Mouse (Mus musculus): Measurements from ENCODE around the gene Lgals1. TPM values are rescaled to one million over a fixed set of nuclear protein-coding genes. Genes with fewer than 3 reads are reported as not detected.

The Lgals1 gene
- polyA plus RNA-seq, 1 experiment from 2014 or later, result 2,795 TPM

- Histone ChIP-seq H3K4me2 (no peak overlapping the region), H3K36me3 (peaks cover 30% of the 10 kb centered on the region), H3K4me3 (no peak overlapping the region), H3K4me1 (peaks cover 83% of the 10 kb centered on the region), H3K27me3 (no peaks in the 10 kb centered on the region), H3K27ac (no peak overlapping the region), H3K9ac (no peak overlapping the region), H3K9me3 (no peaks in the 10 kb centered on the region)
- no peak for ATAC-seq (ENCODE audit: insufficient number of reproducible peaks, low FRiP score, low TSS enrichment, low read depth)
- WGBS, result 89% methylated on average over 4 of the region's 4 CpGs
Measured at GRCm38 (mm10) chr15:78897488-78897887, 29.0 kb upstream of the Lgals1 start.

- Histone ChIP-seq H3K4me3 (peak overlapping the region; percentile 85), H3K4me1 (peaks cover 83% of the 10 kb centered on the region), H3K9me3 (no peaks in the 10 kb centered on the region), H3K27me3 (no peaks in the 10 kb centered on the region), H3K4me2 (peak overlapping the region; percentile 76), H3K27ac (peak overlapping the region; percentile 82), H3K9ac (no peak overlapping the region), H3K36me3 (peaks cover 29% of the 10 kb centered on the region)
- 48% methylated on average over 6 of the region's 6 CpGs for WGBS
- ATAC-seq (ENCODE audit: insufficient number of reproducible peaks, low FRiP score, low TSS enrichment, low read depth), result no peak
Measured at GRCm38 (mm10) chr15:78898507-78899001, 28.0 kb upstream of the Lgals1 start.

GRCm38 (mm10) chr15:78899409-78899739 is 27.2 kb upstream of the Lgals1 start, which contains the start of gene Gm49510:
Gm49510 (plus strand) TSS chr15:78899667.
- ATAC-seq (ENCODE audit: insufficient number of reproducible peaks, low FRiP score, low TSS enrichment, low read depth), result no peak
- Histone ChIP-seq H3K9ac (peak within 1 kb of the TSS; percentile 81), H3K27ac (peak within 1 kb of the TSS; percentile 82), H3K9me3 (no peaks in the 10 kb centered on the region), H3K36me3 (peaks cover 31% of the 10 kb centered on the region), H3K4me2 (peak within 1 kb of the TSS; percentile 76), H3K4me3 (peak within 1 kb of the TSS; percentile 85), H3K4me1 (peaks cover 76% of the 10 kb centered on the region), H3K27me3 (no peaks in the 10 kb centered on the region)
- under 1% methylated on average over 20 of the region's 20 CpGs for WGBS

GRCm38 (mm10) chr15:78899740-78900584 is 26.6 kb upstream of the Lgals1 start, which contains the start of gene Sh3bp1:
Sh3bp1 (plus strand) TSS chr15:78899768.
- H3K27me3 ChIP-seq, result no peaks in the 10 kb centered on the region
- peak within 1 kb of the TSS; percentile 82 for H3K27ac ChIP-seq
- WGBS, result under 1% methylated on average over 47 of the region's 47 CpGs
- peak within 1 kb of the TSS; percentile 85 for H3K4me3 ChIP-seq
- ATAC-seq (ENCODE audit: insufficient number of reproducible peaks, low FRiP score, low TSS enrichment, low read depth), result peak; percentile 46; the same call in 1 of the 2 replicates
- H3K4me2 ChIP-seq, result peak within 1 kb of the TSS; percentile 76
- H3K9ac ChIP-seq, result peak within 1 kb of the TSS; percentile 81
- H3K9me3 ChIP-seq, result no peaks in the 10 kb centered on the region
- H3K36me3 ChIP-seq, result peaks cover 35% of the 10 kb centered on the region
- peaks cover 70% of the 10 kb centered on the region for H3K4me1 ChIP-seq

DNA sequence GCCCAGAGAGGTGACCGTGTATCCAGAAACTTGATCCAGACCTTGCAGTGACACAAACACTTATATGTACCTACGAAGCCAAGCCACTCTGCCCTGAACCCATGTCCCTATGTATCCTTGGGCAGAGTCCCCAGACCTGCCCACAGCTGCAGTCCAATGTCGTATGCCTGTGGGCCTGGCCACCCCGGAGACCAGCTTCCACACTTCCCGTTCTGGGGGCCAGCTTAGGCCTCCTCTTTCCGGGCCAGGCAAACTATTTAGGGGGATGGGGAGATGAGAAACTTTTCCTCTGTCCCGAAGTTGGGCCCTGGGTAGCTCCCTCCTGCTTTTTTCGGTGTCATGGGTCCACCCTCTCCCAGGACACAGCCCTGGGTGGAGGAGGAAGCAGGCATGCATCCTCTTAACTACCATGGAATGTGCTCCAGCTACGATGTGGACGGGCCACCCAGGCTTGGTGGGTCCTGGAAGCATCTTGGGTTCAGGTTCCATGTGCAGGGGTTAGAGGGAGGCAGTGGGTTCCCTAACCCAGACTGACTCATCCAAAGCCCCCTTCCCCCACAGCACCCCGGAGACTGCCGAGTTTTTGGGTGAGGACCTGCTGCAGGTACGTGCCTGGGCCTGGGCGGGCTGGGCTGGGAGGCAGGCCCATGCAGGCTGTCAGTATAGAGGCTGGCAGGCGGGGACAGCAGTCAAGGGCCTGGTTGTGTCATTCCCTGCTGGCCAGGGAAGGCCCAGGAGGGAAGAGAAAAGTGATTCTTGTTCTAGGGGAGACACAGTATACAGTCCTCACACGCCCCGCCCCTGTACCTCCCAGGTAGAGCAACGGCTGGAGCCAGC is 25.7 kb upstream of the Lgals1 start:
- Histone ChIP-seq H3K4me2 (peak overlapping the region; percentile 76), H3K4me3 (peak overlapping the region; percentile 85), H3K9me3 (no peaks in the 10 kb centered on the region), H3K36me3 (peaks cover 37% of the 10 kb centered on the region), H3K4me1 (peaks cover 62% of the 10 kb centered on the region), H3K9ac (peak overlapping the region; percentile 81), H3K27me3 (no peaks in the 10 kb centered on the region), H3K27ac (peak overlapping the region; percentile 82)
- ATAC-seq (ENCODE audit: insufficient number of reproducible peaks, low FRiP score, low TSS enrichment, low read depth), result peak; percentile 3; the same call in 1 of the 2 replicates
- 9% methylated on average over 18 of the region's 18 CpGs for WGBS

DNA sequence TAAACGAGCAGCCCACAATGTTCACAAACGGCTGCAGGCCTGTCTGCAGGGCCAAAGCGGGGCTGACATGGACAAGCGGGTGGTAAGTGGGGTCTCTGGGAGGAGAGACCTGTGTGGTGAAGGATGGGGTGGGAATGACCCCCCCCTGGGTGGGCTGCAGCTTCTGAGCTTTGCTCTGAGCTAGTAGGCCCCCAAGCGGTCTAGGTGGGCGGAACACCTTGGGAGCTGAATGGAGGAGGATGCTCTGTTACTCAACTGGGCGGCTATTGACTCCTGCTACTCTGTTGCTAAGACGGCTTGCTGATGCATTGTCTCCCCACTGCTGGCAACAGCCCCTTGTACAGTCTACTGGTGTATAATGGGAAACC is 25.1 kb upstream of the Lgals1 start:
- no peaks in the 10 kb centered on the region for H3K27me3 ChIP-seq
- peaks cover 57% of the 10 kb centered on the region for H3K4me1 ChIP-seq
- H3K27ac ChIP-seq, result peak overlapping the region; percentile 82
- H3K9me3 ChIP-seq, result no peaks in the 10 kb centered on the region
- no peak for ATAC-seq (ENCODE audit: insufficient number of reproducible peaks, low FRiP score, low TSS enrichment, low read depth)
- H3K9ac ChIP-seq, result peak overlapping the region; percentile 81; the same call in 1 of the 2 replicates
- H3K4me3 ChIP-seq, result peak overlapping the region; percentile 85
- peaks cover 43% of the 10 kb centered on the region for H3K36me3 ChIP-seq
- WGBS, result 37% methylated on average over 8 of the region's 8 CpGs
- peak overlapping the region; percentile 76 for H3K4me2 ChIP-seq

GRCm38 (mm10) chr15:78903243-78903642 is 23.3 kb upstream of the Lgals1 start:
- H3K4me2 ChIP-seq, result 0 out of 2 replicates have a peak overlapping the region, but pooled peaks have one; percentile 2
- peaks cover 44% of the 10 kb centered on the region for H3K4me1 ChIP-seq
- 11% methylated on average over 2 of the region's 2 CpGs for WGBS
- ATAC-seq (ENCODE audit: insufficient number of reproducible peaks, low FRiP score, low TSS enrichment, low read depth), result no peak
- H3K36me3 ChIP-seq, result peaks cover 61% of the 10 kb centered on the region
- H3K9me3 ChIP-seq, result no peaks in the 10 kb centered on the region
- H3K9ac ChIP-seq, result no peak overlapping the region
- H3K4me3 ChIP-seq, result no peak overlapping the region
- H3K27me3 ChIP-seq, result no peaks in the 10 kb centered on the region
- 0 out of 2 replicates have a peak overlapping the region, but pooled peaks have one; percentile 47 for H3K27ac ChIP-seq

- H3K36me3 ChIP-seq, result peaks cover 93% of the 10 kb centered on the region
- WGBS, result 69% methylated on average over 7 of the region's 7 CpGs
- no peak for ATAC-seq (ENCODE audit: insufficient number of reproducible peaks, low FRiP score, low TSS enrichment, low read depth)
Measured at GRCm38 (mm10) chr15:78908399-78908798, 18.1 kb upstream of the Lgals1 start.

DNA sequence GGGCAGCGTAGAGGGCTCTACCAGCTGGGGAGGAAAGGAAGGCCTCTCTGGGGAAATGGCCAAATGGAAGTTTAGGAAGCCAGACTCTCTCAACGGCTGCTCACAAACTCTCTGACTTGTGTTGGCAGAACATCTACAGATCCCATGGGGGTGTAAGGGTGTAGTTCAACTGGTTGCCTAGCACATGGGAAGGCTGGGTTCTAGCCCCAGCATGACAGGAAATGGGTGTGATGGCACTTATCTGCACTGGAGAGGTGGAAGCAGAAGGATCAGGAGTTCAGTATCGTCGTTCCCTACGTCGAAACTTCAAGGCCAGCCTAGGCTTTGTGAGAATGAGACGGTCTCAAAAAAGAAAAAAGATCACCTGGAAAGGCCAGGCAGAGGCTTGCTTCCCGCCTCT is 17.5 kb upstream of the Lgals1 start:
- no peak overlapping the region for H3K4me3 ChIP-seq
- H3K4me2 ChIP-seq, result no peak overlapping the region
- peaks cover 87% of the 10 kb centered on the region for H3K36me3 ChIP-seq
- no peak for ATAC-seq (ENCODE audit: insufficient number of reproducible peaks, low FRiP score, low TSS enrichment, low read depth)
- peaks cover 9% of the 10 kb centered on the region; the same call in 1 of the 2 replicates for H3K4me1 ChIP-seq
- 73% methylated on average over 8 of the region's 8 CpGs for WGBS
- no peak overlapping the region for H3K9ac ChIP-seq
- no peaks in the 10 kb centered on the region for H3K27me3 ChIP-seq
- no peaks in the 10 kb centered on the region for H3K9me3 ChIP-seq
- H3K27ac ChIP-seq, result no peak overlapping the region

More at GRCm38 (mm10) chr15:78908399-78908798, 18.1 kb upstream of the Lgals1 start:
- Histone ChIP-seq H3K9me3 (no peaks in the 10 kb centered on the region), H3K27ac (0 out of 2 replicates have a peak overlapping the region, but pooled peaks have one; percentile 8), H3K4me1 (peaks cover 11% of the 10 kb centered on the region), H3K27me3 (no peaks in the 10 kb centered on the region), H3K9ac (no peak overlapping the region), H3K4me3 (no peak overlapping the region), H3K4me2 (no peak overlapping the region)

DNA sequence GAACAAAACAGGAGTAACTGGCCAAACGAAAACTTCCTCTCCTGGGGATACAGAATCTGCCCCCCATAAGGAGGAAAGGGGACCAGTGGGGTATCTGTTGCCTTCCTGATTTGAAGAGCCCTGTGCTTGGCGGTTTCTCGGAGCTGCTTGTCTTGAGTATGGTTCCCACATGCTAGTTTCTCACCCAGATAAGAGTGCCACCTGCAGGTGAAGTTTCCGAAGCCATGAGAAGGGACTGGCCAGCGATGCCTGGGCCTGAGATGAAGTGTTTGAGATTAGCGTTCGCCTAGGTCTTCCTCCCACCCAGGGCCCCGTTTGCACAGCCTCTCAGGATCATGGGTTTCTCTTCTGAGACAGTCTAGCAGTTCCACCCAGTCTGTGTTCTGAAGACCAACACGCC is 14.5 kb upstream of the Lgals1 start:
- no peak for ATAC-seq (ENCODE audit: insufficient number of reproducible peaks, low FRiP score, low TSS enrichment, low read depth)
- Histone ChIP-seq H3K4me3 (no peak overlapping the region), H3K9ac (no peak overlapping the region), H3K27ac (0 out of 2 replicates have a peak overlapping the region, but pooled peaks have one; percentile 38), H3K4me1 (peaks cover 37% of the 10 kb centered on the region), H3K4me2 (no peak overlapping the region), H3K36me3 (peaks cover 56% of the 10 kb centered on the region), H3K27me3 (no peaks in the 10 kb centered on the region), H3K9me3 (no peaks in the 10 kb centered on the region)
- whole genome bisulfite sequencing, result 38% methylated on average over 9 of the region's 9 CpGs

DNA sequence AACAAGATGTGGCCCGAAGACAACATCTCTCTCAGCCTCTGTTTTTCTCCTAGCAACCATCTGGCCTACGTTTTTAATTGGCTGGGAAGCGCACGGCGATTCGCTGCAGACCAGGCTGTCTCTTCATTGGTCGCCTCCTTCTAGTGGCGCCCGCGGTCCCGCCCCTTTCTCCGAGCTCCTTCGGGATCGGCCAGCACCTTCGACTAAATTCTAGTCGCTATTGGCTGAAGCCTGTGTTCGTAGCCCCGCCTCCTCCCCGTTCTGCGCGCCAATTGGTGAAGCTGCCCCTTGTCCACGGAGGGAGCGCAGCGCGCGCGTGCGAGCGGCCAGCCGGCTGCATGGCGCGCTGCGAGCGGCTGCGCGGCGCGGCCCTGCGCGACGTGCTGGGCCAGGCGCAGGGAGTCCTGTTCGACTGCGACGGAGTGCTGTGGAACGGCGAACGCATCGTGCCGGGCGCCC is 12.9 kb upstream of the Lgals1 start, which contains the start of gene Pdxp:
Gene Pdxp, plus strand, starts transcription at position 288 of the 459 bp plus-strand sequence.
- H3K27ac ChIP-seq, result peak within 1 kb of the TSS; percentile 93
- no peaks in the 10 kb centered on the region for H3K9me3 ChIP-seq
- H3K27me3 ChIP-seq, result no peaks in the 10 kb centered on the region
- peaks cover 52% of the 10 kb centered on the region for H3K36me3 ChIP-seq
- H3K4me3 ChIP-seq, result peak within 1 kb of the TSS; percentile 75
- peaks cover 37% of the 10 kb centered on the region for H3K4me1 ChIP-seq
- H3K9ac ChIP-seq, result peak within 1 kb of the TSS; percentile 80
- under 1% methylated on average over 50 of the region's 51 CpGs for WGBS
- peak; percentile 91 for ATAC-seq (ENCODE audit: insufficient number of reproducible peaks, low FRiP score, low TSS enrichment, low read depth)
- H3K4me2 ChIP-seq, result peak within 1 kb of the TSS; percentile 98
